Mouse (Mus musculus): ENCODE measurements around the gene Car5a. TPM values are rescaled to one million over a fixed set of nuclear protein-coding genes. Genes with fewer than 3 reads are reported as not detected.
A peak's percentile ranks its signal among the peaks of the same experiment; 100 is the strongest.

Gene Car5a
- polyA plus RNA-seq, 1 experiment: 0.08 TPM

GRCm38 (mm10) chr8:121919731-121920130 is 25.0 kb downstream of the Car5a start:
- H3K36me3 ChIP-seq (ENCODE audit: control insufficient read depth): no peaks in the 10 kb centered on the region; the same call in 1 of the 2 replicates
- H3K4me3 ChIP-seq (replicated peaks): no peak overlapping the region
- H3K4me1 ChIP-seq (ENCODE audit: control insufficient read depth): no peaks in the 10 kb centered on the region
- TF ChIP-seq TAL1 (IDR thresholded peaks at IDR 0.05; ENCODE audit: low read length) (no peak), GATA1 (IDR thresholded peaks at IDR 0.05; ENCODE audit: low read length) (no peak)
- H3K9me3 ChIP-seq (ENCODE audit: control insufficient read depth, low read length): no peaks in the 10 kb centered on the region
- H3K27me3 ChIP-seq (ENCODE audit: control insufficient read depth): no peaks in the 10 kb centered on the region

- H3K27me3 ChIP-seq (ENCODE audit: control insufficient read depth): no peaks in the 10 kb centered on the region
- H3K36me3 ChIP-seq (ENCODE audit: control insufficient read depth): no peaks in the 10 kb centered on the region; the same call in 1 of the 2 replicates
- H3K4me1 ChIP-seq (ENCODE audit: control insufficient read depth): no peaks in the 10 kb centered on the region; the same call in 1 of the 2 replicates
- no peak overlapping the region for H3K4me3 ChIP-seq (replicated peaks)
- no peak for TF ChIP-seq TAL1 (IDR thresholded peaks at IDR 0.05; ENCODE audit: low read length)
- H3K9me3 ChIP-seq (ENCODE audit: control insufficient read depth, low read length): no peaks in the 10 kb centered on the region
These were observed 25.5 kb downstream of the Car5a start for GRCm38 (mm10) chr8:121919158-121919557.

- Histone ChIP-seq H3K4me1 (ENCODE audit: control insufficient read depth) (peaks cover 43% of the 10 kb centered on the region), H3K4me3 (replicated peaks) (no peak overlapping the region), H3K9me3 (ENCODE audit: control insufficient read depth, low read length) (no peaks in the 10 kb centered on the region), H3K27me3 (ENCODE audit: control insufficient read depth) (no peaks in the 10 kb centered on the region), H3K36me3 (ENCODE audit: control insufficient read depth) (no peaks in the 10 kb centered on the region)
- TF ChIP-seq GATA1 (IDR thresholded peaks at IDR 0.05; ENCODE audit: low read length): no peak
- TF ChIP-seq TAL1 (IDR thresholded peaks at IDR 0.05; ENCODE audit: low read length): no peak
These were observed 31.3 kb downstream of the Car5a start for GRCm38 (mm10) chr8:121913378-121913777.

GRCm38 (mm10) chr8:121912831-121913230 is 31.9 kb downstream of the Car5a start:
- Histone ChIP-seq H3K27me3 (ENCODE audit: control insufficient read depth) (no peaks in the 10 kb centered on the region), H3K4me1 (ENCODE audit: control insufficient read depth) (peaks cover 49% of the 10 kb centered on the region), H3K36me3 (ENCODE audit: control insufficient read depth) (no peaks in the 10 kb centered on the region), H3K4me3 (replicated peaks) (no peak overlapping the region), H3K9me3 (ENCODE audit: control insufficient read depth, low read length) (no peaks in the 10 kb centered on the region)
- TF ChIP-seq GATA1 (IDR thresholded peaks at IDR 0.05; ENCODE audit: low read length): no peak
- no peak for TF ChIP-seq TAL1 (IDR thresholded peaks at IDR 0.05; ENCODE audit: low read length)

GRCm38 (mm10) chr8:121911987-121912386 is 32.7 kb downstream of the Car5a start:
- H3K4me3 ChIP-seq (replicated peaks): no peak overlapping the region
- H3K4me1 ChIP-seq (ENCODE audit: control insufficient read depth): peaks cover 54% of the 10 kb centered on the region
- no peak for TF ChIP-seq GATA1 (IDR thresholded peaks at IDR 0.05; ENCODE audit: low read length)
- TF ChIP-seq TAL1 (IDR thresholded peaks at IDR 0.05; ENCODE audit: low read length): no peak
- no peaks in the 10 kb centered on the region for H3K9me3 ChIP-seq (ENCODE audit: control insufficient read depth, low read length)
- no peaks in the 10 kb centered on the region for H3K27me3 ChIP-seq (ENCODE audit: control insufficient read depth)
- no peaks in the 10 kb centered on the region; the same call in 1 of the 2 replicates for H3K36me3 ChIP-seq (ENCODE audit: control insufficient read depth)

GRCm38 (mm10) chr8:121911400-121911799 is 33.3 kb downstream of the Car5a start:
- Histone ChIP-seq H3K4me1 (ENCODE audit: control insufficient read depth) (peaks cover 54% of the 10 kb centered on the region), H3K9me3 (ENCODE audit: control insufficient read depth, low read length) (no peaks in the 10 kb centered on the region), H3K36me3 (ENCODE audit: control insufficient read depth) (no peaks in the 10 kb centered on the region; the same call in 1 of the 2 replicates), H3K4me3 (replicated peaks) (no peak overlapping the region), H3K27me3 (ENCODE audit: control insufficient read depth) (no peaks in the 10 kb centered on the region)
- TF ChIP-seq GATA1 (IDR thresholded peaks at IDR 0.05; ENCODE audit: low read length): no peak
- no peak for TF ChIP-seq TAL1 (IDR thresholded peaks at IDR 0.05; ENCODE audit: low read length)

GRCm38 (mm10) chr8:121909663-121910062 is 35.0 kb downstream of the Car5a start:
- Histone ChIP-seq H3K4me1 (ENCODE audit: control insufficient read depth) (peaks cover 68% of the 10 kb centered on the region), H3K9me3 (ENCODE audit: control insufficient read depth, low read length) (no peaks in the 10 kb centered on the region), H3K4me3 (replicated peaks) (no peak overlapping the region), H3K36me3 (ENCODE audit: control insufficient read depth) (peaks cover 17% of the 10 kb centered on the region), H3K27me3 (ENCODE audit: control insufficient read depth) (no peaks in the 10 kb centered on the region)
- TF ChIP-seq GATA1 (IDR thresholded peaks at IDR 0.05; ENCODE audit: low read length): no peak
- no peak for TF ChIP-seq TAL1 (IDR thresholded peaks at IDR 0.05; ENCODE audit: low read length)

GRCm38 (mm10) chr8:121909148-121909541 is 35.6 kb downstream of the Car5a start:
- Histone ChIP-seq H3K27me3 (ENCODE audit: control insufficient read depth) (no peaks in the 10 kb centered on the region), H3K4me3 (replicated peaks) (no peak overlapping the region), H3K9me3 (ENCODE audit: control insufficient read depth, low read length) (no peaks in the 10 kb centered on the region), H3K4me1 (ENCODE audit: control insufficient read depth) (peaks cover 73% of the 10 kb centered on the region), H3K36me3 (ENCODE audit: control insufficient read depth) (peaks cover 22% of the 10 kb centered on the region)
- TF ChIP-seq TAL1 (IDR thresholded peaks at IDR 0.05; ENCODE audit: low read length) (no peak), GATA1 (IDR thresholded peaks at IDR 0.05; ENCODE audit: low read length) (no peak)

GRCm38 (mm10) chr8:121908378-121909147 is 36.1 kb downstream of the Car5a start:
- Histone ChIP-seq H3K4me3 (replicated peaks) (peak overlapping the region; percentile 100), H3K4me1 (ENCODE audit: control insufficient read depth) (peaks cover 79% of the 10 kb centered on the region), H3K36me3 (ENCODE audit: control insufficient read depth) (peaks cover 28% of the 10 kb centered on the region), H3K27me3 (ENCODE audit: control insufficient read depth) (no peaks in the 10 kb centered on the region), H3K9me3 (ENCODE audit: control insufficient read depth, low read length) (no peaks in the 10 kb centered on the region)
- TF ChIP-seq GATA1 (IDR thresholded peaks at IDR 0.05; ENCODE audit: low read length) (peak; percentile 44; the same call in 1 of the 2 replicates), TAL1 (IDR thresholded peaks at IDR 0.05; ENCODE audit: low read length) (no peak)

Data from erythroblast, embryonic 14.5 days (primary cell).